Mouse (Mus musculus): ENCODE measurements at regions not wholly inside any gene's neighbourhood (a gene's known extent, or its start where the extent isn't known, plus 50 kb on each side); places are given as distances from the start of the nearest gene placed in this dataset.

- H3K27me3 ChIP-seq: no peaks in the 10 kb centered on the region
These were observed 84.5 kb upstream of the Klf14 start for GRCm38 (mm10) chr6:31043368-31043767.

DNA sequence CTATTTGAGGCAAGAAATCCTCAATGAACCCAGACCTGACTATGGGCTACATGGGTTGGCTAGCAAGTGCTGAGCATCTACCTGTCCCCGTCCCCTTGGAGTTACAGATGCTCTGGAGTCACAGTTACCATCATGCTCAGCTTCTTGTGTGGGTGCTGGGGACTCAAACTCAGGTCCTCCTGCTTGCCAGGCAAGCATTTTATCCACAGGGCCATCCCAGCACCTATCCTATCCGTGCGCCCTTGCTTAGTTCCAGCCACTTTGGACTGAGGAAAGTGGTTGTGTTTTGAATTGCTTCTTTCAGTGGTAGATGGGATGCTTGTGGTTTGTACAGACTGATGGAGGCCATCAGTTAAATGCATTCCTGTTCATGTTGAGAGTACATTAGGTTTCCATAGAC is 85.0 kb upstream of the Klf14 start:
- Histone ChIP-seq H3K36me3 (no peaks in the 10 kb centered on the region), H3K27ac (no peak overlapping the region), H3K9ac (no peak overlapping the region), H3K4me1 (replicated peaks) (no peaks in the 10 kb centered on the region), H3K4me2 (no peak overlapping the region), H3K27me3 (no peaks in the 10 kb centered on the region), H3K4me3 (replicated peaks) (no peak overlapping the region), H3K9me3 (replicated peaks) (no peaks in the 10 kb centered on the region)
- WGBS (ENCODE audit: insufficient replicate concordance): 69% methylated on average over 3 of the region's 3 CpGs
- ATAC-seq (ENCODE audit: low read depth): no peak
- DNase-seq: no peak

More at GRCm38 (mm10) chr6:31043368-31043767, 84.5 kb upstream of the Klf14 start:
- H3K9me3 ChIP-seq (replicated peaks): no peaks in the 10 kb centered on the region
- ATAC-seq (ENCODE audit: low read depth) (no peak), DNase-seq (no peak)
- H3K4me1 ChIP-seq (replicated peaks): no peaks in the 10 kb centered on the region
- no peak overlapping the region for H3K27ac ChIP-seq
- no peak overlapping the region for H3K4me3 ChIP-seq (replicated peaks)
- H3K4me2 ChIP-seq: no peak overlapping the region
- WGBS (ENCODE audit: insufficient replicate concordance): 82% methylated on average over 4 of the region's 4 CpGs
- no peak overlapping the region for H3K9ac ChIP-seq
- H3K36me3 ChIP-seq: no peaks in the 10 kb centered on the region

DNA sequence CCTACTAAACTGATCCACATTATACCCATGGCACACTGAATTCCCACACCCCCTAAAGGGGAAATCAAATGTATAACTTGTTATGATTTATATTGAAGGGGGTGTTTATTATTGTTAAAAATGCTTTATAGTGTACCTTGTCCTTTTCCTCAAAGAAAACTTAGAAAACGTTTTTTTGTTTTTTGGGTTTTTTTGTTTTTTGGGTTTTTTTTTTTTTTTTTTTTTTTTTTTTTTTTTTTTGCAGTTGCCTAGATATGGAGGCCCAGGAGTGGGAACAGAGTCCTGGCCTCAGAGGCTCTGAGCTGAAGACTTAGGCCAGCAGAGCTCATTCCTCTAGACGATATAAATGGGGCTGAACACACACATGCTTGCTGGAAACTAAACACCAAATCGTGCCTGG is 87.3 kb upstream of the Klf14 start:
- H3K4me1 ChIP-seq (replicated peaks): no peaks in the 10 kb centered on the region
- H3K27ac ChIP-seq: no peak overlapping the region
- no peaks in the 10 kb centered on the region for H3K27me3 ChIP-seq
- DNase-seq: no peak
- WGBS (ENCODE audit: insufficient replicate concordance): 45% methylated on average over 3 of the region's 3 CpGs
- no peak overlapping the region for H3K4me3 ChIP-seq (replicated peaks)
- no peak overlapping the region for H3K4me2 ChIP-seq
- no peak for ATAC-seq (ENCODE audit: low read depth)
- no peaks in the 10 kb centered on the region for H3K36me3 ChIP-seq
- H3K9me3 ChIP-seq (replicated peaks): no peaks in the 10 kb centered on the region
- no peak overlapping the region for H3K9ac ChIP-seq

DNA sequence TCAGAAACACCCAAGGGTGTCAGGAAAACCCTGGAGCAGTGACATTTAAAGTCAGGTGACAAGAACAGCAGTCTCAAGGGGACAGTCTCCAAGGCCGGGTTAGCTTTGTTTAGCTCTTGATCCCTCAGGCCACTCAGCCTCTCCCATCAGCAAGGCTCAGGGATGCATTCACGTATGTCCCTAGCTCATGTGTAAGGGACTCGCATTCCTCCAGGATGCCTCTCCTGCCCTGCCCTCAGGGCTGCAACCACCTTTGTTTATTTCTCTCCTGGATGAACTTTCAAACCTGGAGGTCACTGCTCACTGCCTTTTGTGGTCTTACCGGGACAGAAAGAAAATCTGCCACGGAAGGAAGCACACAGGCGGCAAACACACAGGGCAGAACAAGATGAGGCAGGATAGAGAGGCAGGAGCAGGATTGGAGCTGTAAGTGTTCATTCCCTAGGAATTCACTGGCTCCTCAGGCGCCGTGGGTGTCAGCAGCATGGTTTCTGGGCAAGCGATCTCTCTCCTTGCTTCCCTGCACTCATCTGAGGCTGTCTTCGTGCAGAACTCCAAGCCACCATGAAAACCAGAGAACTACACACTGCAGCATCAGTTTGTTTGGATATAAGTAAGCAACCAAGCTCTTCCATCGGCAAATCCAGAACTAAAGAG is 90.2 kb upstream of the Klf14 start:
- Histone ChIP-seq H3K27me3 (no peaks in the 10 kb centered on the region), H3K4me2 (no peak overlapping the region), H3K4me3 (replicated peaks) (no peak overlapping the region), H3K27ac (no peak overlapping the region), H3K9ac (no peak overlapping the region), H3K4me1 (replicated peaks) (no peaks in the 10 kb centered on the region), H3K9me3 (replicated peaks) (no peaks in the 10 kb centered on the region), H3K36me3 (no peaks in the 10 kb centered on the region)
- no peak for DNase-seq
- WGBS (ENCODE audit: insufficient replicate concordance): 53% methylated on average over 11 of the region's 11 CpGs
- no peak for ATAC-seq (ENCODE audit: low read depth)

DNA sequence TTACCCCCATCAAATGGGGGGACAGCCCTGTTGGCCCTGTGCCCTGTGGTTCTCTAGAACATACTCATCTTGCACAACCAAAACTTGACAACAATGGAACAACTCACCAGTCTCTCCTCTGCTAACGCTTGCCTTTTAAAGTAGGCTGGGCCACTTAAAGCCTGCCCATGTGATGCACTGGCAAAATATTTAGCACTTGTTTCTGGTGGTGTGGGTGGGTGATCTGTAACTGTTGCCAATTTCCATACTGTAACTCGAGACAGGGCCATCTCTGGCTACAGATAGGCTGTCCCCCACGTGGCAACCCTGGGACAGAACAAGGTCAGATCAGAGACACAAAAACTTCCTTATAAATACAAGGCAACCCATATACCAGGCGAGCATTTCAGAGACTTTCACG is 92.0 kb upstream of the Klf14 start:
- ATAC-seq (ENCODE audit: low read depth) (no peak), DNase-seq (no peak)
- Histone ChIP-seq H3K4me3 (replicated peaks) (no peak overlapping the region), H3K9ac (no peak overlapping the region), H3K27ac (no peak overlapping the region), H3K4me2 (no peak overlapping the region), H3K27me3 (no peaks in the 10 kb centered on the region), H3K4me1 (replicated peaks) (no peaks in the 10 kb centered on the region), H3K9me3 (replicated peaks) (no peaks in the 10 kb centered on the region), H3K36me3 (no peaks in the 10 kb centered on the region)
- 43% methylated on average over 5 of the region's 5 CpGs for WGBS (ENCODE audit: insufficient replicate concordance)

GRCm38 (mm10) chr6:31051771-31052170 is 92.9 kb upstream of the Klf14 start:
- H3K4me2 ChIP-seq: no peak overlapping the region
- ATAC-seq (ENCODE audit: low read depth): no peak
- WGBS (ENCODE audit: insufficient replicate concordance): 63% methylated on average over 6 of the region's 6 CpGs
- H3K4me3 ChIP-seq (replicated peaks): no peak overlapping the region
- H3K27me3 ChIP-seq: no peaks in the 10 kb centered on the region
- no peaks in the 10 kb centered on the region for H3K36me3 ChIP-seq
- no peak for DNase-seq
- no peak overlapping the region for H3K9ac ChIP-seq
- H3K4me1 ChIP-seq (replicated peaks): no peaks in the 10 kb centered on the region
- no peaks in the 10 kb centered on the region for H3K9me3 ChIP-seq (replicated peaks)
- H3K27ac ChIP-seq: no peak overlapping the region

DNA sequence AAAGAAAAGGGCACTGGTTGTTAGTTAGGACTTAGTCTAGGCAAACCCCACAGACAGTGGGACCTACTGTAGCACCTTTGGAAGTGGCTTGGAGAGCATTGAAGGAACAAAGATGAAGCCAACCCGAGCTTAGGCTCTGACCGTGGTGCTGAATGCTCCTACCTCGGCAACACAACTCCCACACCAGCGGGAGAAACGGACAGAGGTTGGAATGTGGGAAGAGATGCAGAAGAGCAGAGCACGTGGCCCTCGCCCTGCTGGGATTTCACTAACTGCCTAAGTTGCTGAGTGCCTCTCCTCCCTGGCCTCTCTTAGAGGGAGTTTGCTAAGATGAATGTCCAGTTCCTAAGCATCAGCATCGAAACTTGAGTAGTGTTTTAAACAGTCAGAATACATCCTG is 94.1 kb upstream of the Klf14 start:
- Histone ChIP-seq H3K36me3 (no peaks in the 10 kb centered on the region), H3K27ac (no peak overlapping the region), H3K4me1 (replicated peaks) (no peaks in the 10 kb centered on the region), H3K9me3 (replicated peaks) (no peaks in the 10 kb centered on the region), H3K9ac (no peak overlapping the region), H3K27me3 (no peaks in the 10 kb centered on the region), H3K4me3 (replicated peaks) (no peak overlapping the region), H3K4me2 (no peak overlapping the region)
- DNase-seq (no peak), ATAC-seq (ENCODE audit: low read depth) (no peak)
- WGBS (ENCODE audit: insufficient replicate concordance): 19% methylated on average over 8 of the region's 8 CpGs

DNA sequence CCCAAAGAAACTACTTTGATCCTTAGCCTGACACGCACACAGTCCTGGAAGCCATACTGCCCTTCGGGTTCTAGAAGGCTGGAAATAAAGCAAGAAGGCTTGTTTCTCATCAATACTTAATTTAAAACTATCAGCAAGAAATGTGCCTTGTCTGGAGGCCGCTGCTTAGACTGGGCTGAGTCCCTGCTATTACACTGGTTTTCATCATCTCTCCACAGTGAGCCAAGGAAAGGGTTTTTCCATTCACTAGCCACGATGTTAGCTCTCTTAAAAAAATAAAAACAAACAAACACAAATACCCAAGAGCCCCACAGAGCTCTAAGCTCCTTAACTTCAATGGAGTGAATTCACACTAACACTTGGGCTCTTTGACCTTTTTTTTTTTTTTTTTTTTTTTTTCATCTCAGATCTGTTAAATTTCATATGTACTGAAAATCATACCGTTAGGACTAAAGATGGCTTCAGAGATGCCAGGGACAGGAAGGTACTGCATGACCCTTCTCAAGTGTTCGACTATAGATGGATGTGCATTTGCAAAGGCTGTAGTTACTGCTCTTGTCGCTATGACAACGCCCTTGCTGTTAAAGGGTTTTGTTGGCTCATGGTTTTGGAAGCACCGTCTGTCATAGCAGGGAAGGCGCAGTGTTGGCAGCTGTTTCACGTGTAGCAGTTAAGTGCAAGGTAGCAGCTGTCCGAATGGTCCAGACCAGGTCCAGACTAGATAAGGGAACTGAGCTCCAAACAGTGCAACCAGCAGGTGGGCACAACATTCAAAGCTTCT is 98.1 kb upstream of the Klf14 start:
- no peak overlapping the region for H3K27ac ChIP-seq
- ATAC-seq (ENCODE audit: low read depth): no peak

GRCm38 (mm10) chr6:31058299-31058698 is 99.4 kb upstream of the Klf14 start:
- ATAC-seq (ENCODE audit: low read depth) (no peak), DNase-seq (no peak)
- Histone ChIP-seq H3K4me1 (replicated peaks) (no peaks in the 10 kb centered on the region), H3K4me2 (no peak overlapping the region), H3K9me3 (replicated peaks) (no peaks in the 10 kb centered on the region), H3K4me3 (replicated peaks) (no peak overlapping the region), H3K9ac (no peak overlapping the region), H3K27ac (no peak overlapping the region), H3K27me3 (no peaks in the 10 kb centered on the region), H3K36me3 (peaks cover 16% of the 10 kb centered on the region)
- WGBS (ENCODE audit: insufficient replicate concordance): 64% methylated on average over 1 of the region's 1 CpGs

More for the DNA sequence above, 98.1 kb upstream of the Klf14 start:
- no peak overlapping the region for H3K4me3 ChIP-seq (replicated peaks)
- no peak overlapping the region for H3K4me2 ChIP-seq
- H3K27me3 ChIP-seq: no peaks in the 10 kb centered on the region
- WGBS (ENCODE audit: insufficient replicate concordance): 73% methylated on average over 12 of the region's 12 CpGs
- peaks cover 10% of the 10 kb centered on the region for H3K36me3 ChIP-seq
- no peaks in the 10 kb centered on the region for H3K9me3 ChIP-seq (replicated peaks)
- no peaks in the 10 kb centered on the region for H3K4me1 ChIP-seq (replicated peaks)
- H3K9ac ChIP-seq: no peak overlapping the region
- DNase-seq: no peak

DNA sequence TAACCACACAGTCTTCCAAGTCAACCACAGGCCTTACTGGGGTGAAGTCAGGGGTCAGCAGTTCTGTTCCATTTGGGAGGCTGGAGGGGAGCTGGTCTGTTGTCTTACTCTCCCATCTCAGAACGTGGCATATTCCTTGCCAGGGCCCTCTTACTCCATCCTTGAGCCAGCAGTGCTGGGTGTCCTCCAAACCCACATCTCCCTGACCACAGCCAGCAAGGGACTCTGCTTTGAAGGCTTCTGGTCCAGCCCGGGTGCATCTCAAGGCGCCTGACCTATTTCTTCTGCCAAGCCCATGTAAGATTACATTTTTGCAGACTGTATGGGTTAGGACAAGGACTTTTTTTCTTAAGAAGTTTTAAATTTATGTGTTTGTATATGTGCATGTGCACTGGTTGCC is 100.1 kb upstream of the Klf14 start:
- no peak for DNase-seq
- H3K4me3 ChIP-seq (replicated peaks): no peak overlapping the region
- H3K27ac ChIP-seq: no peak overlapping the region
- no peaks in the 10 kb centered on the region for H3K27me3 ChIP-seq
- H3K36me3 ChIP-seq: peaks cover 16% of the 10 kb centered on the region
- no peaks in the 10 kb centered on the region for H3K4me1 ChIP-seq (replicated peaks)
- H3K9me3 ChIP-seq (replicated peaks): no peaks in the 10 kb centered on the region
- H3K4me2 ChIP-seq: no peak overlapping the region
- no peak overlapping the region for H3K9ac ChIP-seq
- ATAC-seq (ENCODE audit: low read depth): no peak
- 66% methylated on average over 3 of the region's 3 CpGs for WGBS (ENCODE audit: insufficient replicate concordance)

DNA sequence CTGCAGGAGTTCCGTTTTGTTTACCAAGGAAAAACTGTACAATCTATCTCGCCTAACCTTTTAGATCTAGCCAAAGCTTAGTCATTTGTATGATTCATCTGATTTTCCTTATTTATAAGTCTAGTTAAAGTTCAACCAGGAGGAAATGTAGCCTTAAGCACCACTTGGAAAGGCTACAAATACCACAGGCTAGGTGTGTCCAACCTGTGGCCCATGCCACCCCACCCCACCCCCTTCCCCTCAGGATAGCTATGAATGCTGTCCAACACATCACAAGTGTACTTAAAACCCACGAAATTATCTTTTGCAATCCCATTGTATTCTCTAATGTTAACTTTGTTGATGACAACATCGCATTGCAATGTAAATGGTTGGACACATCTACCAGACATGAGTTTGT is 102.9 kb upstream of the Klf14 start:
- Histone ChIP-seq H3K36me3 (peaks cover 16% of the 10 kb centered on the region), H3K27ac (no peak overlapping the region), H3K4me1 (replicated peaks) (no peaks in the 10 kb centered on the region), H3K27me3 (no peaks in the 10 kb centered on the region), H3K9ac (no peak overlapping the region), H3K4me2 (no peak overlapping the region), H3K9me3 (replicated peaks) (no peaks in the 10 kb centered on the region), H3K4me3 (replicated peaks) (no peak overlapping the region)
- no peak for ATAC-seq (ENCODE audit: low read depth)
- no peak for DNase-seq
- 81% methylated on average over 4 of the region's 4 CpGs for WGBS (ENCODE audit: insufficient replicate concordance)

- no peak overlapping the region for H3K27ac ChIP-seq
- ATAC-seq (ENCODE audit: low read depth): no peak
- H3K36me3 ChIP-seq: peaks cover 16% of the 10 kb centered on the region
- H3K9ac ChIP-seq: no peak overlapping the region
- H3K27me3 ChIP-seq: no peaks in the 10 kb centered on the region
- WGBS (ENCODE audit: insufficient replicate concordance): 47% methylated on average over 9 of the region's 9 CpGs
- H3K4me1 ChIP-seq (replicated peaks): 0 out of 2 replicates have a peak, but pooled peaks cover 5% of the 10 kb centered on the region
- H3K4me3 ChIP-seq (replicated peaks): no peak overlapping the region
- H3K9me3 ChIP-seq (replicated peaks): no peaks in the 10 kb centered on the region
- no peak for DNase-seq
- H3K4me2 ChIP-seq: no peak overlapping the region
These were observed 106.5 kb upstream of the Klf14 start for GRCm38 (mm10) chr6:31065419-31065818.

Measured in liver, embryonic 13.5 days (tissue).